Mouse (Mus musculus) intestine, postnatal 0 days (tissue): ENCODE measurements around the gene 4930452B06Rik. TPM values are rescaled to one million over a fixed set of nuclear protein-coding genes. Genes with fewer than 3 reads are reported as not detected.

Experiments
- ATAC-seq: fragments of 200-750 bp; cut with Nextera tagmentation; 2 replicates; pipeline ENCODE4 v1.8.0; 2017; ENCODE audit warnings: mild to moderate bottlenecking, moderate TSS enrichment, moderate library complexity
- H3K27ac ChIP-seq: fragments of 300-500 bp; sonication (generic); 2 replicates; pipeline ENCODE4 v1.5.1; 2014; ENCODE audit warnings: mild to moderate bottlenecking, low read depth, low read length, moderate library complexity
- H3K27me3 ChIP-seq: fragments of 300-500 bp; sonication (generic); replicated peaks from 2 replicates; pipeline ENCODE4 v1.6.1; 2014; ENCODE audit warnings: low read length, mixed read lengths; ENCODE audit not compliant: control insufficient read depth, insufficient read depth
- H3K36me3 ChIP-seq: fragments of 300-500 bp; sonication (generic); 2 replicates; pipeline ENCODE4 v1.6.1; 2014; ENCODE audit warnings: mild to moderate bottlenecking, moderate library complexity; ENCODE audit not compliant: control insufficient read depth, insufficient read depth
- H3K4me1 ChIP-seq: fragments of 300-500 bp; sonication (generic); replicated peaks from 2 replicates; pipeline ENCODE4 v1.6.1; 2014; ENCODE audit warnings: antibody characterized with exemption, low read length, mixed read lengths; ENCODE audit not compliant: control insufficient read depth, insufficient read depth
- H3K4me2 ChIP-seq: fragments of 300-500 bp; sonication (generic); replicated peaks from 2 replicates; pipeline ENCODE4 v1.6.1; 2014; ENCODE audit warnings: low read depth, mild to moderate bottlenecking, moderate library complexity
- H3K4me3 ChIP-seq: fragments of 300-500 bp; sonication (generic); 2 replicates; pipeline ENCODE4 v1.5.1; 2014; ENCODE audit warnings: low read depth, low read length
- H3K9ac ChIP-seq: fragments of 300-500 bp; sonication (generic); 2 replicates; pipeline ENCODE4 v1.6.1; 2014; ENCODE audit warnings: mild to moderate bottlenecking, low read depth, low read length
- H3K9me3 ChIP-seq: fragments of 300-500 bp; sonication (generic); 2 replicates; pipeline ENCODE4 v1.6.1; 2016; ENCODE audit warnings: mixed run types; ENCODE audit not compliant: control insufficient read depth
- CTCF ChIP-seq: sonication (generic); IDR thresholded peaks from 2 replicates; pipeline ENCODE4 v1.5.1; 2016; ENCODE audit warnings: low read depth, mild to moderate bottlenecking, control low read depth, antibody characterized with exemption, moderate library complexity
- WGBS: fragments of 180-500 bp; shearing (Covaris S2); extraction: QIAGEN DNeasy Blood & Tissue Kit; methylation state at CpG from one replicate; pipeline ENCODE4 v1.1.7; 2014; 5-methylcytosine and 5-hydroxymethylcytosine counted together
- polyA plus RNA-seq: library from polyadenylated mRNA; unstranded; fragments of >200 nt; fragmentation: Nextera tagmentation; extraction: Ambion mirVana; gene quantifications from 2 replicates; pipeline ENCODE4 v1.2.1, GENCODE M21; 2015

Gene 4930452B06Rik
- polyA plus RNA-seq, 1 experiment from 2014 or later: 1.6 TPM

- WGBS: 84% methylated on average over 10 of the region's 10 CpGs
- H3K9me3 ChIP-seq: no peaks in the 10 kb centered on the region
- H3K4me2 ChIP-seq: no peak overlapping the region
- H3K4me1 ChIP-seq: no peaks in the 10 kb centered on the region
- H3K36me3 ChIP-seq: no peaks in the 10 kb centered on the region
- H3K27ac ChIP-seq: no peak overlapping the region
- H3K4me3 ChIP-seq: no peak overlapping the region
- no peak for ATAC-seq
- H3K27me3 ChIP-seq: no peaks in the 10 kb centered on the region
- TF ChIP-seq CTCF: no peak
- H3K9ac ChIP-seq: no peak overlapping the region
Observed at GRCm38 (mm10) chr14:8510288-8510959, 155.6 kb downstream of the 4930452B06Rik start.

- no peak overlapping the region for H3K4me3 ChIP-seq
- ATAC-seq: no peak
- H3K27ac ChIP-seq: no peak overlapping the region
- no peaks in the 10 kb centered on the region for H3K36me3 ChIP-seq
- H3K9ac ChIP-seq: no peak overlapping the region
- H3K4me2 ChIP-seq: no peak overlapping the region
- H3K9me3 ChIP-seq: no peaks in the 10 kb centered on the region
- no peaks in the 10 kb centered on the region for H3K4me1 ChIP-seq
- TF ChIP-seq CTCF: no peak
- H3K27me3 ChIP-seq: no peaks in the 10 kb centered on the region
Observed at GRCm38 (mm10) chr14:8508669-8509068, 157.4 kb downstream of the 4930452B06Rik start.

GRCm38 (mm10) chr14:8504206-8504605 is 161.8 kb downstream of the 4930452B06Rik start:
- H3K27ac ChIP-seq: no peak overlapping the region
- no peaks in the 10 kb centered on the region for H3K9me3 ChIP-seq
- H3K9ac ChIP-seq: no peak overlapping the region
- 92% methylated on average over 2 of the region's 2 CpGs for WGBS
- no peaks in the 10 kb centered on the region for H3K4me1 ChIP-seq
- no peaks in the 10 kb centered on the region for H3K36me3 ChIP-seq
- no peak overlapping the region for H3K4me3 ChIP-seq
- no peak for TF ChIP-seq CTCF
- no peak overlapping the region for H3K4me2 ChIP-seq
- ATAC-seq: no peak
- no peaks in the 10 kb centered on the region for H3K27me3 ChIP-seq

GRCm38 (mm10) chr14:8503345-8503744 is 162.7 kb downstream of the 4930452B06Rik start:
- Histone ChIP-seq H3K9ac (no peak overlapping the region), H3K4me3 (no peak overlapping the region), H3K36me3 (no peaks in the 10 kb centered on the region), H3K27me3 (no peaks in the 10 kb centered on the region), H3K9me3 (no peaks in the 10 kb centered on the region), H3K4me1 (no peaks in the 10 kb centered on the region), H3K27ac (no peak overlapping the region), H3K4me2 (no peak overlapping the region)
- ATAC-seq: no peak
- TF ChIP-seq CTCF: no peak
- WGBS: 93% methylated on average over 3 of the region's 3 CpGs

GRCm38 (mm10) chr14:8502496-8502895 is 163.5 kb downstream of the 4930452B06Rik start:
- ATAC-seq: no peak
- Histone ChIP-seq H3K9me3 (no peaks in the 10 kb centered on the region), H3K4me1 (no peaks in the 10 kb centered on the region), H3K4me2 (no peak overlapping the region), H3K4me3 (no peak overlapping the region), H3K9ac (no peak overlapping the region), H3K36me3 (no peaks in the 10 kb centered on the region), H3K27me3 (no peaks in the 10 kb centered on the region), H3K27ac (no peak overlapping the region)
- no peak for TF ChIP-seq CTCF
- 95% methylated on average over 5 of the region's 5 CpGs for WGBS

GRCm38 (mm10) chr14:8495691-8496090 is 170.3 kb downstream of the 4930452B06Rik start:
- Histone ChIP-seq H3K9me3 (no peaks in the 10 kb centered on the region), H3K27ac (no peak overlapping the region), H3K4me1 (no peaks in the 10 kb centered on the region), H3K36me3 (no peaks in the 10 kb centered on the region), H3K4me2 (no peak overlapping the region), H3K27me3 (no peaks in the 10 kb centered on the region), H3K4me3 (no peak overlapping the region), H3K9ac (no peak overlapping the region)
- ATAC-seq: no peak
- TF ChIP-seq CTCF: no peak
- WGBS: 72% methylated on average over 2 of the region's 2 CpGs
